Mouse (Mus musculus) CH12.LX (cell line): ENCODE measurements around the gene Rom1. TPM values are rescaled to one million over a fixed set of nuclear protein-coding genes. Genes with fewer than 3 reads are reported as not detected.
A peak's percentile ranks its signal among the peaks of the same experiment; 100 is the strongest.

ENCODE experiments used
- DNase-seq: peaks from one replicate; pipeline ENCODE4 v3.0.0-alpha.2; 2013; ENCODE audit errors: extremely low read depth
- H3K27ac ChIP-seq: 2 replicates; pipeline ENCODE4 v1.5.1; 2012; ENCODE audit warnings: low read depth, mild to moderate bottlenecking, control low read depth, moderate library complexity; ENCODE audit not compliant: insufficient read depth
- H3K27me3 ChIP-seq: replicated peaks from 2 replicates; pipeline ENCODE3; 2012; ENCODE audit warnings: inconsistent platforms
- H3K36me3 ChIP-seq, 2 experiments: replicated peaks in 1 of 2; 2 replicates each; pipeline versions ENCODE3 to v1.6.1; 2012; ENCODE audit warnings: inconsistent platforms in 1 of 2, low read length in 1 of 2, mild to moderate bottlenecking in 1 of 2, mixed read lengths in 1 of 2, moderate library complexity in 1 of 2; ENCODE audit not compliant: control insufficient read depth in 1 of 2, insufficient read depth in 1 of 2
- H3K4me1 ChIP-seq, 2 experiments: 2 replicates each; pipeline ENCODE4 v1.6.1; 2012; ENCODE audit warnings: inconsistent platforms in 1 of 2, moderate library complexity in 1 of 2; ENCODE audit not compliant: insufficient read depth in 2 of 2, control insufficient read depth in 1 of 2
- H3K4me2 ChIP-seq: 2 replicates; pipeline ENCODE4 v1.6.1; 2012; ENCODE audit warnings: low read depth, mild to moderate bottlenecking, control low read depth; ENCODE audit not compliant: poor library complexity, insufficient read depth, severe bottlenecking
- H3K4me3 ChIP-seq, 3 experiments: fragments of 150-350 bp in 1 of 3; sonication (generic) in 1 of 3; replicated peaks in 1 of 3; 2 replicates each; pipeline versions ENCODE3 to v1.5.1; 2011 to 2012; ENCODE audit warnings: low read depth in 2 of 3, low read length in 2 of 3, mild to moderate bottlenecking in 2 of 3, moderate library complexity in 2 of 3, control low read depth in 1 of 3, improper control_type of control experiment in 1 of 3, inconsistent platforms in 1 of 3, mixed read lengths in 1 of 3; ENCODE audit not compliant: poor library complexity in 1 of 3
- H3K79me2 ChIP-seq: replicated peaks from 2 replicates; pipeline ENCODE4 v1.6.1; 2012; ENCODE audit warnings: mild to moderate bottlenecking, moderate library complexity; ENCODE audit not compliant: control insufficient read depth, poor library complexity, insufficient read depth, severe bottlenecking; ENCODE audit errors: extremely low read depth
- H3K9ac ChIP-seq: 2 replicates; pipeline ENCODE4 v1.6.1; 2012; ENCODE audit warnings: low read depth, mild to moderate bottlenecking, control low read depth, moderate library complexity; ENCODE audit not compliant: insufficient read depth
- H3K9me3 ChIP-seq: replicated peaks from 2 replicates; pipeline ENCODE3; 2012; ENCODE audit warnings: low read length, inconsistent platforms, mixed read lengths
- BHLHE40 ChIP-seq: IDR thresholded peaks from 2 replicates; pipeline ENCODE4 v1.6.1; 2011; ENCODE audit warnings: mild to moderate bottlenecking, low read depth, low read length, improper control_type of control experiment
- CHD1 ChIP-seq: IDR thresholded peaks from 2 replicates; pipeline ENCODE4 v1.6.1; 2012; ENCODE audit warnings: low read depth, low read length, improper control_type of control experiment, inconsistent platforms
- CHD2 ChIP-seq: IDR thresholded peaks from 2 replicates; pipeline ENCODE4 v1.6.1; 2011; ENCODE audit warnings: low read length, improper control_type of control experiment
- CTCF ChIP-seq, 2 experiments: IDR thresholded peaks in 1 of 2; conservative IDR thresholded peaks in 1 of 2; 2 replicates each; pipeline ENCODE4 v1.5.1; 2011 to 2012; ENCODE audit warnings: low read depth in 2 of 2, low read length in 2 of 2, improper control_type of control experiment in 1 of 2, inconsistent platforms in 1 of 2, mild to moderate bottlenecking in 1 of 2, moderate library complexity in 1 of 2
- ELF1 ChIP-seq: IDR thresholded peaks from 2 replicates; pipeline ENCODE4 v1.6.1; 2014; ENCODE audit warnings: low read depth, mild to moderate bottlenecking, inconsistent platforms, low read length, improper control_type of control experiment
- MAFK ChIP-seq: IDR thresholded peaks from 2 replicates; pipeline ENCODE4 v1.6.1; 2011; ENCODE audit warnings: low read length, improper control_type of control experiment; ENCODE audit not compliant: insufficient replicate concordance
- MAX ChIP-seq: IDR thresholded peaks from 2 replicates; pipeline ENCODE4 v1.6.1; 2011; ENCODE audit warnings: low read length, improper control_type of control experiment
- MAZ ChIP-seq: IDR thresholded peaks from 2 replicates; pipeline ENCODE4 v1.6.1; 2012; ENCODE audit warnings: low read depth, mild to moderate bottlenecking, inconsistent platforms, low read length, improper control_type of control experiment, moderate library complexity
- MXI1 ChIP-seq: IDR thresholded peaks from 2 replicates; pipeline ENCODE4 v1.6.1; 2011; ENCODE audit warnings: mild to moderate bottlenecking, low read depth, low read length, improper control_type of control experiment
- MYC ChIP-seq: IDR thresholded peaks from 2 replicates; pipeline ENCODE4 v1.6.1; 2011; ENCODE audit warnings: low read depth, mild to moderate bottlenecking, improper control_type of control experiment, low read length
- NELFE ChIP-seq: IDR thresholded peaks from 2 replicates; pipeline ENCODE4 v1.6.1; 2011; ENCODE audit warnings: low read depth, low read length, improper control_type of control experiment
- NRF1 ChIP-seq: IDR thresholded peaks from 2 replicates; pipeline ENCODE4 v1.6.1; 2014; ENCODE audit warnings: low read depth, mild to moderate bottlenecking, inconsistent platforms, low read length, improper control_type of control experiment, moderate library complexity
- RAD21 ChIP-seq: IDR thresholded peaks from 2 replicates; pipeline ENCODE4 v1.6.1; 2011; ENCODE audit warnings: low read depth, mild to moderate bottlenecking, low read length, improper control_type of control experiment, moderate library complexity
- SIN3A ChIP-seq: IDR thresholded peaks from 2 replicates; pipeline ENCODE4 v1.6.1; 2012; ENCODE audit warnings: low read length, improper control_type of control experiment, inconsistent platforms
- SMC3 ChIP-seq: IDR thresholded peaks from 2 replicates; pipeline ENCODE4 v1.6.1; 2011; ENCODE audit warnings: low read depth, low read length, improper control_type of control experiment
- TBP ChIP-seq: conservative IDR thresholded peaks from 2 replicates; pipeline ENCODE4 v1.6.1; 2011; ENCODE audit warnings: low read depth, low read length, improper control_type of control experiment
- UBTF ChIP-seq: IDR thresholded peaks from 2 replicates; pipeline ENCODE4 v1.6.1; 2012; ENCODE audit warnings: low read depth, mild to moderate bottlenecking, inconsistent platforms, low read length, improper control_type of control experiment, moderate library complexity
- ZC3H11A ChIP-seq: IDR thresholded peaks from 2 replicates; pipeline ENCODE4 v1.6.1; 2012; ENCODE audit warnings: low read depth, mild to moderate bottlenecking, inconsistent platforms, low read length, improper control_type of control experiment
- ZMIZ1 ChIP-seq: IDR thresholded peaks from 2 replicates; pipeline ENCODE4 v1.6.1; 2012; ENCODE audit warnings: low read depth, mild to moderate bottlenecking, inconsistent platforms, low read length, improper control_type of control experiment
- ZNF384 ChIP-seq: IDR thresholded peaks from 2 replicates; pipeline ENCODE4 v1.6.1; 2012; ENCODE audit warnings: low read depth, low read length, improper control_type of control experiment, inconsistent platforms
- dilution Hi-C: fragments of 300-500 bp; cut with MboI; formaldehyde crosslinking; loops from 2 replicates; pipeline ENCODE4 v1.14.3; 2020; ENCODE audit warnings: low sequenced_read_pairs; ENCODE audit not compliant: extremely low pct_unique_long_range_greater_than_20kb, extremely low pct_ligation_motif_present
- in situ Hi-C: fragments of 300-500 bp; cut with MboI; formaldehyde crosslinking; loops from 3 replicates; pipeline ENCODE4 v1.14.3; 2019; ENCODE audit warnings: low sequenced_read_pairs, low pct_ligation_motif_present, low pct_unique_long_range_greater_than_20kb, mixed read lengths
- polyA plus RNA-seq: library from polyadenylated mRNA; unstranded; fragments of >175 nt; gene quantifications from 2 replicates; pipeline ENCODE4 v1.2.1, GENCODE M21; 2012; ENCODE audit warnings: low read depth; ENCODE audit not compliant: insufficient read length
- total RNA-seq, 2 experiments: library from RNA; depleted of rRNA; stranded (reverse); fragments of 300-350 nt in 1 of 2; fragments of >200 nt in 1 of 2; gene quantifications; 2 replicates each; pipeline ENCODE4 v1.2.3; 2012 to 2014

Rom1 gene
- total and polyA plus RNA-seq, 3 experiments: 4.2 to 5.6 (median 4.8) TPM

DNA sequence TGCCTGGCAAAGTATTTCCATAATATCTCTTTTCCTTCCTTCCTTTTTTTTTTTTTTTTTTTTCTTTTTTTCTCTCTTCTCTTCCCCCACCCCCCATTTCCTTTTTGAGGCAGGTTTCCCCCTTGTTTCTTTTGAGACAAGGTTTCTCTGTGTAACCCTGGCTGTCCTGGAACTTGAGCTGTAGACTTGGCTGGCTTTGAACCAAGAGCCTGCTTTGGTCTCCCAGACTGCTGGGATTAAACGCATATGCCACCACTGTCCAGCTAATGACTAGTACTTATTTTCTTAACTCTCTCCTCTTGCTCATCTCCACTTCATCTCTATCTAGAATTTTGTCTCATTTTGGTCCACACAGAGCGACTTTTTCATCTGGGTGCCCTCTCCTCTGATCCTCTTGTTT is 13.9 kb upstream of the Rom1 start:
- in situ Hi-C loops: no loop called here
- peaks cover 60 to 76% of the 10 kb centered on the region in 2 experiments for H3K36me3 ChIP-seq
- dilution Hi-C loops: no loop called here
- no peaks in the 10 kb centered on the region for H3K9me3 ChIP-seq
- no peaks in the 10 kb centered on the region for H3K27me3 ChIP-seq
- peak overlapping the region; percentile 91 for H3K4me2 ChIP-seq
- H3K27ac ChIP-seq: no peak overlapping the region
- peaks cover 16 to 48% of the 10 kb centered on the region in 2 experiments for H3K4me1 ChIP-seq
- H3K79me2 ChIP-seq: peaks cover 42% of the 10 kb centered on the region
- TF ChIP-seq ZNF384: 0 out of 2 replicates have a peak, but pooled peaks have one; percentile 8
- no peak for TF ChIP-seq RAD21
- TF ChIP-seq SIN3A: no peak
- no peak for TF ChIP-seq CHD2
- TF ChIP-seq SMC3: no peak
- no peak for TF ChIP-seq NELFE
- TF ChIP-seq, all 38 proteins: peak for 1
- H3K9ac ChIP-seq: peak overlapping the region; percentile 97
- DNase-seq: no peak
- peak overlapping the region; percentile 75 to 95 (median 91) for H3K4me3 ChIP-seq

DNA sequence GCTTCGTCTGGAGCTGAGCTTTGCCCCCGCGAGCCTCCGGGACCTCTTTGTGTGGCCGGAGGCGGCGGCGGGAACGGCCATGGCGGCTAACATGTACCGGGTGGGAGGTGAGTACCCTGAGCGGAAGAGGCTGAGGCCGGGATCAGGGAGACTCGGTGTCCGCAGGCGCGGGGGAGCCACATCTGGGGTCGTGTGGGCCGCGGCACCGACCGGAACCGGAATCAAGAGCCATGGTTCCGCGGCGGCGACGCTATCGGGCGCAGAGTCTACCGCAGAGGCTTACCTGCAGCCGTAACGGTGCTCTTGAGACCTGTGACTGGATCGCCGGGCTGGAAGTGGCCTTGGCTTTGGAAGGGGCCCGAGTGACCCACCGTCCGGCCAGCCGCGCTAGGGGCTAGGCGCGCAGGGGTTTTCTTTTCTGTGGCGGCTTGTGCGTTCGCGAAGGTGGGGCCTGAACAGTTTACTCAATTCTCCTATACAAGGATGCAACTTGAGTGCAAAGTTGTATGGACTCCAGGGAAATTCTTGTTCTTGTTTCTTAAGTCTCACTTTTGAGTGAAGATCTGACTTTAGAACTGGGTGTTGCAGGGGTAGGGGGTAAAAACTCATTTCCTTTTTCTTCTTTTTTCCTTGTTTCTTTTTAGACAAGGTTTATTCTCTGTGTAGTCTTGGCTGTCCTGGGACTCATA is 13.3 kb upstream of the Rom1 start:
- Histone ChIP-seq H3K36me3 (peaks cover 57 to 74% of the 10 kb centered on the region in 2 experiments), H3K27ac (peak overlapping the region; percentile 97), H3K4me2 (peak overlapping the region; percentile 91; the same call in 1 of the 2 replicates), H3K4me1 (peaks cover 16 to 48% of the 10 kb centered on the region in 2 experiments), H3K4me3 (peak overlapping the region; percentile 75 to 95 (median 91)), H3K9me3 (no peaks in the 10 kb centered on the region), H3K27me3 (no peaks in the 10 kb centered on the region), H3K79me2 (peaks cover 42% of the 10 kb centered on the region), H3K9ac (peak overlapping the region; percentile 97)
- dilution Hi-C loops: no loop called here
- TF ChIP-seq ZC3H11A (no peak), RAD21 (no peak), UBTF (0 out of 2 replicates have a peak, but pooled peaks have one; percentile 2), NRF1 (peak; percentile 69), CTCF (conservative IDR thresholded peaks at IDR 0.05 in 1 of 2, IDR thresholded peaks at IDR 0.05 in 1 of 2; ENCODE audit: low read depth in 2 of 2, low read length in 2 of 2) (no peak), MAX (peak; percentile 35), CHD1 (no peak; the same call in 1 of the 2 replicates), BHLHE40 (no peak), TBP (no peak), MYC (no peak), MAZ (0 out of 2 replicates have a peak, but pooled peaks have one; percentile 12), MXI1 (peak; percentile 19), NELFE (no peak; the same call in 1 of the 2 replicates), ELF1 (peak; percentile 46; the same call in 1 of the 2 replicates), MAFK (no peak), ZMIZ1 (no peak; the same call in 1 of the 2 replicates)
- in situ Hi-C loops: no loop called here
- DNase-seq: peak; percentile 49
